Mouse (Mus musculus) inflammation-experienced regulatory T-cells, adult 6 months (primary cell): ENCODE measurements around the gene Ugt1a6a. TPM values are rescaled to one million over a fixed set of nuclear protein-coding genes. Genes with fewer than 3 reads are reported as not detected.

ENCODE experiments used
- ATAC-seq: one replicate; pipeline ENCODE4 v1.8.0; 2017
- polyA plus RNA-seq, 3 experiments: library from polyadenylated mRNA; unstranded; fragments of 100-300 nt; shearing (Covaris generic); gene quantifications; one replicate each; pipeline ENCODE4 v1.2.1; 2017

Ugt1a6a gene
- polyA plus RNA-seq, 3 experiments from 2014 or later = 0.19 to 0.98 TPM; not detected in 1

DNA sequence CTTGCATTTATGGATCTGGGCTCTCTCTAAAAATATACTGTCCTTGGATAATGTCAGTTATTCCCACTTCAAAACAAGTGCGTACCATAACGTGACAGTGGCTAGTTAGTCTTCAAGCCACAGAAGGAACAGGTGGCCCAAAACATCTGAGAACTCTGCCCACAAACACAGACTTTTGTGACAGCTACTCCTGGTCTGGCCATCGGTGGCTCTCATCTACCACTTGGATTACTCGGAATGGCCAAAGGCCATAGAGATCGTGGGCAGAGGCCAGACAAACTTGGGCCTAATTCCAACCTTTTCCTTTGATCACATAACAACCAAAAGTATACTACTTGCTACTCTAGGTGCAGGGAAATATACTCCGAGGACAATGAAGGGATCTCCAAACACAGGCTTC is 133.5 kb downstream of the Ugt1a6a start:
- no peak for ATAC-seq

Other genes starting within 250 kb of the Ugt1a6a start
- 10 to 100 TPM; 13.6 to 26.7 (median 21.5) TPM for gene Usp40, start 126.3 kb upstream of the Ugt1a6a start, polyA plus RNA-seq
- gene Ugt1a10, start 79.4 kb upstream of the Ugt1a6a start, polyA plus RNA-seq = not detected
- not detected for gene Ugt1a9, start 64.0 kb upstream of the Ugt1a6a start, polyA plus RNA-seq
- gene Ugt1a8, start 47.0 kb upstream of the Ugt1a6a start, polyA plus RNA-seq = under 1 TPM in 1 of 3 experiments, not detected in 2; 0.63 TPM
- 1 to 10 TPM in 2 of 3 experiments, under 1 TPM in 1; 0.20 to 1.9 (median 1.5) TPM for gene Ugt1a7c, start 39.7 kb upstream of the Ugt1a6a start, polyA plus RNA-seq
- not detected for gene Ugt1a6b, start 31.6 kb upstream of the Ugt1a6a start, polyA plus RNA-seq
- not detected for gene Ugt1a5, start 31.2 kb downstream of the Ugt1a6a start, polyA plus RNA-seq
- gene Ugt1a2, start 65.8 kb downstream of the Ugt1a6a start, polyA plus RNA-seq = not detected
- gene Dnajb3, start 71.0 kb downstream of the Ugt1a6a start, polyA plus RNA-seq = under 1 TPM in 2 of 3 experiments, not detected in 1; 0.47 to 0.99 TPM
- gene Ugt1a1, start 77.2 kb downstream of the Ugt1a6a start, polyA plus RNA-seq = not detected
- gene Mroh2a, start 92.2 kb downstream of the Ugt1a6a start, polyA plus RNA-seq = 1 to 10 TPM; 1.9 to 4.4 (median 2.1) TPM
- gene Hjurp, start 142.8 kb downstream of the Ugt1a6a start, polyA plus RNA-seq = 10 to 100 TPM; 37.3 to 97.3 (median 69.6) TPM
- not detected for gene Trpm8, start 142.9 kb downstream of the Ugt1a6a start, polyA plus RNA-seq